Mouse (Mus musculus): ENCODE results near the gene Sgcd.

Gene Sgcd

GRCm38 (mm10) chr11:47988697-47989533 lies at the start of gene Sgcd:
Gene Sgcd (minus strand): TSS chr11:47988969.
- DNase-seq (ENCODE audit: low read depth, low spot score), result peak; percentile 29

- peak; percentile 33 for DNase-seq (ENCODE audit: low read depth, low spot score)
These were observed 49.3 kb upstream of the Sgcd start for GRCm38 (mm10) chr11:48038051-48038450.

GRCm38 (mm10) chr11:48012836-48013235 lies 24.1 kb upstream of the Sgcd start:
- peak; percentile 53 for DNase-seq (ENCODE audit: low read depth, low spot score)

- no peak for DNase-seq (ENCODE audit: low read depth, low spot score)
These were observed 454 bp downstream of the Sgcd start for GRCm38 (mm10) chr11:47988333-47988696.

- DNase-seq (ENCODE audit: low read depth, low spot score), result no peak
These were observed 889 bp downstream of the Sgcd start for GRCm38 (mm10) chr11:47987893-47988267.

- no peak for DNase-seq (ENCODE audit: low read depth, low spot score)
These were observed 1.4 kb downstream of the Sgcd start for GRCm38 (mm10) chr11:47987251-47987892.

- DNase-seq (ENCODE audit: low read depth, low spot score), result no peak
These were observed 6.6 kb downstream of the Sgcd start for GRCm38 (mm10) chr11:47982152-47982551.

- DNase-seq (ENCODE audit: low read depth, low spot score), result no peak
These were observed 7.7 kb downstream of the Sgcd start for GRCm38 (mm10) chr11:47981108-47981507.

GRCm38 (mm10) chr11:47953291-47953690 lies 35.5 kb downstream of the Sgcd start:
- DNase-seq (ENCODE audit: low read depth, low spot score), result no peak

- DNase-seq (ENCODE audit: low read depth, low spot score), result no peak
These were observed 36.4 kb downstream of the Sgcd start for GRCm38 (mm10) chr11:47952366-47952765.

- DNase-seq (ENCODE audit: low read depth, low spot score), result no peak
These were observed 49.0 kb downstream of the Sgcd start for GRCm38 (mm10) chr11:47939795-47940194.

- no peak for DNase-seq (ENCODE audit: low read depth, low spot score)
These were observed 71.2 kb downstream of the Sgcd start for GRCm38 (mm10) chr11:47917616-47918015.

- no peak for DNase-seq (ENCODE audit: low read depth, low spot score)
These were observed 97.1 kb downstream of the Sgcd start for GRCm38 (mm10) chr11:47891617-47892172.

- peak; percentile 8 for DNase-seq (ENCODE audit: low read depth, low spot score)
These were observed 98.5 kb downstream of the Sgcd start for GRCm38 (mm10) chr11:47890315-47890714.

GRCm38 (mm10) chr11:47885310-47885709 lies 103.5 kb downstream of the Sgcd start:
- DNase-seq (ENCODE audit: low read depth, low spot score), result no peak

- no peak for DNase-seq (ENCODE audit: low read depth, low spot score)
These were observed 105.2 kb downstream of the Sgcd start for GRCm38 (mm10) chr11:47883545-47883944.

GRCm38 (mm10) chr11:47876633-47877170 lies 112.1 kb downstream of the Sgcd start:
- DNase-seq (ENCODE audit: low read depth, low spot score), result no peak

- no peak for DNase-seq (ENCODE audit: low read depth, low spot score)
These were observed 142.9 kb downstream of the Sgcd start for GRCm38 (mm10) chr11:47845894-47846293.

- DNase-seq (ENCODE audit: low read depth, low spot score), result no peak
These were observed 155.5 kb downstream of the Sgcd start for GRCm38 (mm10) chr11:47833283-47833682.

GRCm38 (mm10) chr11:47810307-47810706 lies 178.5 kb downstream of the Sgcd start:
- no peak for DNase-seq (ENCODE audit: low read depth, low spot score)

GRCm38 (mm10) chr11:47804101-47804715 lies 184.6 kb downstream of the Sgcd start:
- no peak for DNase-seq (ENCODE audit: low read depth, low spot score)

GRCm38 (mm10) chr11:47777916-47778226 lies 210.9 kb downstream of the Sgcd start:
- no peak for DNase-seq (ENCODE audit: low read depth, low spot score)
